Mouse (Mus musculus): Measurements from ENCODE around the gene Trim50.

DNA sequence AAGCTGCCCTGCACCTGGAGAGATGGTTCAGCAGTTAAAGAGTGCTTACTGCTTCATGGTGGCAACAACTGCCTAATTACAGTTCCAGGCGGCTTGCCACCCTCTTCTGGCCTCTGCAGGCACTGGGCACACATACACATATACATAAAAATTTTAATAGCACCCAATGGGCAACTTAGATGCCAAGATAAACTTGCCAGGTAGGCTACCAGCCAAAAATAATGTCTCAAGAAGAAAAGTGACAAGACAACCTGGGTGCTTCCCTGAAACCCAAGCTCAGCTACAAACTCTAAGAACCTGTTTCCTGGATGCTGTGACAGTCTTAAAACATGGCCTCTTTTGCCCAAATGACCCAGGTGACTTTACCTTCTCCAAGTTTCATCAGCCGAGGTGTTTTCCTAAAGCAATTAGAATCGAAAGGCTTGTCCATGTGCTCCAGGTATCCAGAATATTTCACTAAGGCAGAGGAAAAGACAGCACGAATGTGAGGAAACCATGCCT, 5.5 kb upstream of the Trim50 start:
- TF ChIP-seq POLR2A (IDR thresholded peaks at IDR 0.05; ENCODE audit: extremely low read depth, insufficient read depth, low read length) (no peak), CTCF (IDR thresholded peaks at IDR 0.05; ENCODE audit: low read depth, low read length) (no peak)
